Mouse (Mus musculus): ENCODE data around the gene Pak2. TPM values are rescaled to one million over a fixed set of nuclear protein-coding genes. Genes with fewer than 3 reads are reported as not detected.
A peak's percentile ranks its signal among the peaks of the same experiment; 100 is the strongest.

Pak2 gene
- total RNA-seq, 1 experiment = 26.9 TPM

GRCm38 (mm10) chr16:32124020-32124419 is 44.9 kb upstream of the Pak2 start:
- in situ Hi-C loops (cut with MboI; ENCODE audit: low sequenced_read_pairs in 2 of 2, unreplicated experiment in 2 of 2) = no loop called here

GRCm38 (mm10) chr16:32120454-32120853 is 41.3 kb upstream of the Pak2 start:
- no peak overlapping the region for H3K4me3 ChIP-seq (ENCODE audit: insufficient read depth in 1 of 2, low read depth in 1 of 2, low read length in 2 of 2, poor library complexity in 1 of 2, severe bottlenecking in 1 of 2)
- TF ChIP-seq MAFK (IDR thresholded peaks at IDR 0.05; ENCODE audit: insufficient read depth, low read depth, low read length) (peak; percentile 59; the same call in 1 of the 2 replicates), HCFC1 (IDR thresholded peaks at IDR 0.05; ENCODE audit: borderline replicate concordance, insufficient read depth, low read length) (no peak), CHD2 (IDR thresholded peaks at IDR 0.05; ENCODE audit: low read depth, low read length) (no peak), ZNF384 (IDR thresholded peaks at IDR 0.05; ENCODE audit: low read depth, low read length) (no peak), ZC3H11A (IDR thresholded peaks at IDR 0.05; ENCODE audit: borderline replicate concordance, low read depth, low read length) (no peak)
- DNase-seq (ENCODE audit: low read depth, low spot score) = no peak
- in situ Hi-C loops (cut with MboI; ENCODE audit: low sequenced_read_pairs in 2 of 2, unreplicated experiment in 2 of 2) = no loop called here
- H3K9ac ChIP-seq (ENCODE audit: insufficient read depth, low read depth, low read length, poor library complexity, severe bottlenecking) = no peak overlapping the region
- H3K4me1 ChIP-seq (ENCODE audit: control insufficient read depth in 2 of 2, insufficient read depth in 2 of 2, low read length in 2 of 2, poor library complexity in 1 of 2) = peaks cover 2 to 13% of the 10 kb centered on the region in 2 experiments; a peak in 1 of 4 replicates
- H3K9me3 ChIP-seq (ENCODE audit: control insufficient read depth, insufficient read depth, low read depth, low read length) = no peaks in the 10 kb centered on the region
- no peak overlapping the region for H3K27ac ChIP-seq (ENCODE audit: insufficient read depth, low read depth, low read length, poor library complexity, severe bottlenecking)
- H3K36me3 ChIP-seq (ENCODE audit: control insufficient read depth, insufficient read depth, low read length, poor library complexity, severe bottlenecking) = no peaks in the 10 kb centered on the region

More at GRCm38 (mm10) chr16:32124020-32124419, 44.9 kb upstream of the Pak2 start:
- no peak overlapping the region for H3K4me3 ChIP-seq (ENCODE audit: insufficient read depth in 1 of 2, low read depth in 1 of 2, low read length in 2 of 2, poor library complexity in 1 of 2, severe bottlenecking in 1 of 2)
- peak overlapping the region; percentile 68; the same call in 1 of the 2 replicates for H3K27ac ChIP-seq (ENCODE audit: insufficient read depth, low read depth, low read length, poor library complexity, severe bottlenecking)
- H3K4me1 ChIP-seq (ENCODE audit: control insufficient read depth in 2 of 2, insufficient read depth in 2 of 2, low read length in 2 of 2, poor library complexity in 1 of 2) = peaks cover 2 to 13% of the 10 kb centered on the region in 2 experiments; a peak in 3 of 4 replicates
- H3K9ac ChIP-seq (ENCODE audit: insufficient read depth, low read depth, low read length, poor library complexity, severe bottlenecking) = no peak overlapping the region
- TF ChIP-seq ZC3H11A (IDR thresholded peaks at IDR 0.05; ENCODE audit: borderline replicate concordance, low read depth, low read length) = no peak
- no peak for TF ChIP-seq CHD2 (IDR thresholded peaks at IDR 0.05; ENCODE audit: low read depth, low read length)
- TF ChIP-seq HCFC1 (IDR thresholded peaks at IDR 0.05; ENCODE audit: borderline replicate concordance, insufficient read depth, low read length) = no peak
- no peak for TF ChIP-seq ZNF384 (IDR thresholded peaks at IDR 0.05; ENCODE audit: low read depth, low read length)
- TF ChIP-seq MAFK (IDR thresholded peaks at IDR 0.05; ENCODE audit: insufficient read depth, low read depth, low read length) = no peak
- H3K36me3 ChIP-seq (ENCODE audit: control insufficient read depth, insufficient read depth, low read length, poor library complexity, severe bottlenecking) = no peaks in the 10 kb centered on the region
- no peak for DNase-seq (ENCODE audit: low read depth, low spot score)
- no peaks in the 10 kb centered on the region for H3K9me3 ChIP-seq (ENCODE audit: control insufficient read depth, insufficient read depth, low read depth, low read length)

GRCm38 (mm10) chr16:32116186-32116585 is 37.0 kb upstream of the Pak2 start:
- TF ChIP-seq CHD2 (IDR thresholded peaks at IDR 0.05; ENCODE audit: low read depth, low read length) (no peak), HCFC1 (IDR thresholded peaks at IDR 0.05; ENCODE audit: borderline replicate concordance, insufficient read depth, low read length) (no peak)
- DNase-seq (ENCODE audit: low read depth, low spot score) = no peak
- in situ Hi-C loops (cut with MboI; ENCODE audit: low sequenced_read_pairs in 2 of 2, unreplicated experiment in 2 of 2) = no loop called here
- H3K9me3 ChIP-seq (ENCODE audit: control insufficient read depth, insufficient read depth, low read depth, low read length) = no peaks in the 10 kb centered on the region
- H3K36me3 ChIP-seq (ENCODE audit: control insufficient read depth, insufficient read depth, low read length, poor library complexity, severe bottlenecking) = no peaks in the 10 kb centered on the region
- H3K27ac ChIP-seq (ENCODE audit: insufficient read depth, low read depth, low read length, poor library complexity, severe bottlenecking) = no peak overlapping the region
- H3K4me3 ChIP-seq (ENCODE audit: insufficient read depth in 1 of 2, low read depth in 1 of 2, low read length in 2 of 2, poor library complexity in 1 of 2, severe bottlenecking in 1 of 2) = no peak overlapping the region
- H3K4me1 ChIP-seq (ENCODE audit: control insufficient read depth in 2 of 2, insufficient read depth in 2 of 2, low read length in 2 of 2, poor library complexity in 1 of 2) = peaks cover 0 to 12% of the 10 kb centered on the region in 2 experiments; a peak in 1 of 4 replicates
- H3K9ac ChIP-seq (ENCODE audit: insufficient read depth, low read depth, low read length, poor library complexity, severe bottlenecking) = no peak overlapping the region

GRCm38 (mm10) chr16:32115781-32116180 is 36.6 kb upstream of the Pak2 start:
- no peaks in the 10 kb centered on the region for H3K36me3 ChIP-seq (ENCODE audit: control insufficient read depth, insufficient read depth, low read length, poor library complexity, severe bottlenecking)
- TF ChIP-seq ZNF384 (IDR thresholded peaks at IDR 0.05; ENCODE audit: low read depth, low read length) (no peak), CHD2 (IDR thresholded peaks at IDR 0.05; ENCODE audit: low read depth, low read length) (no peak), MAFK (IDR thresholded peaks at IDR 0.05; ENCODE audit: insufficient read depth, low read depth, low read length) (no peak), HCFC1 (IDR thresholded peaks at IDR 0.05; ENCODE audit: borderline replicate concordance, insufficient read depth, low read length) (no peak), ZC3H11A (IDR thresholded peaks at IDR 0.05; ENCODE audit: borderline replicate concordance, low read depth, low read length) (no peak)
- no peak for DNase-seq (ENCODE audit: low read depth, low spot score)
- H3K9ac ChIP-seq (ENCODE audit: insufficient read depth, low read depth, low read length, poor library complexity, severe bottlenecking) = no peak overlapping the region
- H3K4me3 ChIP-seq (ENCODE audit: insufficient read depth in 1 of 2, low read depth in 1 of 2, low read length in 2 of 2, poor library complexity in 1 of 2, severe bottlenecking in 1 of 2) = no peak overlapping the region
- H3K4me1 ChIP-seq (ENCODE audit: control insufficient read depth in 2 of 2, insufficient read depth in 2 of 2, low read length in 2 of 2, poor library complexity in 1 of 2) = peaks cover 0 to 12% of the 10 kb centered on the region in 2 experiments; a peak in 1 of 4 replicates
- no peak overlapping the region for H3K27ac ChIP-seq (ENCODE audit: insufficient read depth, low read depth, low read length, poor library complexity, severe bottlenecking)
- in situ Hi-C loops (cut with MboI; ENCODE audit: low sequenced_read_pairs in 2 of 2, unreplicated experiment in 2 of 2) = no loop called here
- H3K9me3 ChIP-seq (ENCODE audit: control insufficient read depth, insufficient read depth, low read depth, low read length) = no peaks in the 10 kb centered on the region

All from ES-E14 (cell line).